Mouse (Mus musculus): ENCODE results near the gene Tifab. TPM values are rescaled to one million over a fixed set of nuclear protein-coding genes. Genes with fewer than 3 reads are reported as not detected.

Tifab gene
- 0.99 and 1.1 TPM in 2 replicates for polyA plus RNA-seq (2021; fragmentation: Nextera tagmentation)
- long read RNA-seq, experiment 1 = 0 reads
- long read RNA-seq, experiment 2, transcript Tifab-202 (3 exons, 2,718 nt) = major isoform, 5 of 10 reads
- long read RNA-seq, experiment 2, partial matches to known transcripts = 4 of 10 reads
- long read RNA-seq, experiment 2, other reads (novel, unspliced or antisense) = 0 of 10 reads

DNA sequence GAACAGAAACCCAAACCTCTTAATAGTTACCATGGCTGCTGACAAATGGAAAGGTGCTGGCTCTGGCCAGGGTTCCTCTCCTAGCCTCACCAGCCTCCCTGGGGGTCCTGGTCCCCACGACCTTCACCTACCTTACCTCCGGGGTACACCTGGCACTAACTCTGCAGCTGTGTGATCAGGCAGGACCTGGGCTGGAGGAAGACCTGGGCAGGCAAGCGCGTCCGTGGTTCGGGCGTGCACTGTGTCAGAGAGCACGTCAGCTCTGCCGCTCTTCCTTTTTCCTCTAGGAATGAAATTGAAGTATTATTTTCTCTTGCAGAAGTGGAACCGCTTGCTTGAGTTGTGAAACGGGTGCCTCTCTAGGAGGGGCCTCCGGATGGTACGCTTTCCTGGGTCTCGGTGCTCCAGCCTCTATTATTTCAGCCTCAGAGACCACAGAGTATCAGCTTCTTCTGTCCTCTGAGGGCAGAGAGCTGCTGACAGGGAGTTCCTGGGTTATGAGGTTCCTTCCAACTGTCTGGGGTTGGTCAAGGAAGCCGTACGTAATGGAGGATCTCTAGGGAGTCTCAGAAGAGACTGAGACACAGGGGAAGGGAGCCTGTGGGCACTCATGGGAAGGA lies at the start of gene Tifab:
Tifab (minus strand) TSS at position 470 of the 620 bp plus-strand sequence.

GRCm38 (mm10) chr13:56136200-56136599 lies 42.5 kb downstream of the Tifab start, which contains the start of gene H2afy:
TSS of gene H2afy (minus strand) at chr13:56136361.

Other genes starting within 250 kb of the Tifab start
- 28.8 and 33.8 TPM in 2 replicates for gene H2afy, start 42.5 kb downstream of the Tifab start, polyA plus RNA-seq (2021; fragmentation: Nextera tagmentation)
- gene Neurog1, start 73.3 kb upstream of the Tifab start, polyA plus RNA-seq (2021; fragmentation: Nextera tagmentation) = 0.14 and 0.26 TPM in 2 replicates
- gene Cxcl14, start 117.7 kb upstream of the Tifab start, polyA plus RNA-seq (2021; fragmentation: Nextera tagmentation) = 39.9 and 43.9 TPM in 2 replicates
- gene Gm3045, start 247.7 kb upstream of the Tifab start, polyA plus RNA-seq (2021; fragmentation: Nextera tagmentation) = not detected in 2 replicates